Mouse (Mus musculus): Measurements from ENCODE around the gene Rheb.
"Not testable (repeated sequence)": the region's sequence is repeated elsewhere in the genome, so short reads cannot be mapped to it uniquely, and the experiment has no call there.

Rheb gene

GRCm38 (mm10) chr5:24841662-24842273 is 656 bp downstream of the Rheb start:
- peak; percentile 18 for ATAC-seq (ENCODE audit: low TSS enrichment)

GRCm38 (mm10) chr5:24840975-24841431 is 1.4 kb downstream of the Rheb start:
- ATAC-seq (ENCODE audit: low TSS enrichment) = no peak

GRCm38 (mm10) chr5:24834491-24834890 is 7.9 kb downstream of the Rheb start:
- ATAC-seq (ENCODE audit: low TSS enrichment) = peak; percentile 85

- ATAC-seq (ENCODE audit: low TSS enrichment) = no peak
These were observed 10.5 kb downstream of the Rheb start for GRCm38 (mm10) chr5:24831912-24832311.

- no peak for ATAC-seq (ENCODE audit: low TSS enrichment)
These were observed 14.0 kb downstream of the Rheb start for GRCm38 (mm10) chr5:24828446-24828845.

GRCm38 (mm10) chr5:24827173-24827572 is 15.3 kb downstream of the Rheb start:
- no peak for ATAC-seq (ENCODE audit: low TSS enrichment)

- no peak for ATAC-seq (ENCODE audit: low TSS enrichment)
These were observed 16.2 kb downstream of the Rheb start for GRCm38 (mm10) chr5:24826056-24826770.

GRCm38 (mm10) chr5:24825365-24826055 is 16.9 kb downstream of the Rheb start:
- no peak for ATAC-seq (ENCODE audit: low TSS enrichment)

- ATAC-seq (ENCODE audit: low TSS enrichment) = no peak
These were observed 18.5 kb downstream of the Rheb start for GRCm38 (mm10) chr5:24823864-24824405.

- no peak for ATAC-seq (ENCODE audit: low TSS enrichment)
These were observed 19.6 kb downstream of the Rheb start for GRCm38 (mm10) chr5:24822781-24823180.

- not testable (repeated sequence) for ATAC-seq (ENCODE audit: low TSS enrichment)
These were observed 20.2 kb downstream of the Rheb start for GRCm38 (mm10) chr5:24822231-24822630.

- ATAC-seq (ENCODE audit: low TSS enrichment) = peak; percentile 68
These were observed 21.0 kb downstream of the Rheb start for GRCm38 (mm10) chr5:24821403-24821841.

GRCm38 (mm10) chr5:24820627-24821026 is 21.8 kb downstream of the Rheb start:
- ATAC-seq (ENCODE audit: low TSS enrichment) = peak; percentile 56; the same call in 1 of the 2 replicates

GRCm38 (mm10) chr5:24817191-24817590 is 25.2 kb downstream of the Rheb start:
- ATAC-seq (ENCODE audit: low TSS enrichment) = no peak

- no peak for ATAC-seq (ENCODE audit: low TSS enrichment)
These were observed 28.5 kb downstream of the Rheb start for GRCm38 (mm10) chr5:24813946-24814345.

GRCm38 (mm10) chr5:24813005-24813404 is 29.4 kb downstream of the Rheb start:
- no peak for ATAC-seq (ENCODE audit: low TSS enrichment)

- no peak for ATAC-seq (ENCODE audit: low TSS enrichment)
These were observed 37.2 kb downstream of the Rheb start for GRCm38 (mm10) chr5:24805222-24805621.

- peak; percentile 96 for ATAC-seq (ENCODE audit: low TSS enrichment)
These were observed 37.8 kb downstream of the Rheb start for GRCm38 (mm10) chr5:24804661-24805060.

- ATAC-seq (ENCODE audit: low TSS enrichment) = no peak
These were observed 40.4 kb downstream of the Rheb start for GRCm38 (mm10) chr5:24801841-24802624.

- no peak for ATAC-seq (ENCODE audit: low TSS enrichment)
These were observed 42.0 kb downstream of the Rheb start for GRCm38 (mm10) chr5:24800416-24800815.

GRCm38 (mm10) chr5:24798639-24799038 is 43.8 kb downstream of the Rheb start:
- no peak for ATAC-seq (ENCODE audit: low TSS enrichment)

GRCm38 (mm10) chr5:24797858-24798257 is 44.6 kb downstream of the Rheb start:
- no peak for ATAC-seq (ENCODE audit: low TSS enrichment)

Measured in frontal cortex, adult (tissue).